Mouse (Mus musculus): ENCODE measurements around the gene Piezo1. TPM values are rescaled to one million over a fixed set of nuclear protein-coding genes. Genes with fewer than 3 reads are reported as not detected.
A peak's percentile ranks its signal among the peaks of the same experiment; 100 is the strongest.

The Piezo1 gene
- polyA plus RNA-seq, 1 experiment, result 107 TPM

GRCm38 (mm10) chr8:122577116-122577515 lies 26.0 kb upstream of the Piezo1 start:
- TF ChIP-seq FOSL1 (IDR thresholded peaks at IDR 0.05; ENCODE audit: insufficient read depth, low read length, poor library complexity, severe bottlenecking) (no peak), MYOD1 (IDR thresholded peaks at IDR 0.05; ENCODE audit: control insufficient read depth, insufficient read length, low read depth) (no peak), MYOG (IDR thresholded peaks at IDR 0.05; ENCODE audit: control insufficient read depth, extremely low read depth, insufficient read length) (no peak)
- Histone ChIP-seq H3K79me2 (ENCODE audit: control insufficient read depth, insufficient read depth) (peaks cover 35% of the 10 kb centered on the region), H3K79me3 (ENCODE audit: low read depth) (peaks cover 12% of the 10 kb centered on the region), H3ac (ENCODE audit: control insufficient read depth, insufficient read length, low read depth) (no peak overlapping the region), H3K27me3 (ENCODE audit: control insufficient read depth, insufficient read depth, insufficient read length) (no peaks in the 10 kb centered on the region), H3K36me3 (ENCODE audit: control insufficient read depth, insufficient read depth) (peaks cover 29% of the 10 kb centered on the region), H3K4me3 (ENCODE audit: insufficient read depth, poor library complexity, severe bottlenecking) (no peak overlapping the region)

DNA sequence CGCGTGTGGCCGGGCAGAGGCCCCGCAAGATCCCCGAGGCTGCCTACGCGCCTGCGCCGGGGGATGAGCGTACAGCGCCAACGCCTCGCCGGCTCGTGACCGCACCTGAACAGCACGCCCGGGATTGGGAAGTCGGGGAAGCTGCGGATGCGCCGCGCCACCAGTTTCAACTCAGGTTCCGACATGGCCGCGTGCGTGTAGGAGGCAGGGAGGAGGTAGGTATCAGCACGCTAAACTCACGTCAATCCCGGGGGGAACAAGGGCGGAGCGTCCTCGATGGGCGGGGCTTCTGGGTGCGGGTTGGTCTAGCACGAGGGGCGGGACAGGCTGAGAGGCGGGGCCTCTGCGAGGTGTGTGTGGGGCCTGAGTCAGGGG lies 25.5 kb upstream of the Piezo1 start, which contains the start of gene Aprt:
TSS of gene Aprt (minus strand) at position 262 of the 375 bp plus-strand sequence.
- H3K4me3 ChIP-seq (ENCODE audit: insufficient read depth, poor library complexity, severe bottlenecking), result peak within 1 kb of the TSS; percentile 78

DNA sequence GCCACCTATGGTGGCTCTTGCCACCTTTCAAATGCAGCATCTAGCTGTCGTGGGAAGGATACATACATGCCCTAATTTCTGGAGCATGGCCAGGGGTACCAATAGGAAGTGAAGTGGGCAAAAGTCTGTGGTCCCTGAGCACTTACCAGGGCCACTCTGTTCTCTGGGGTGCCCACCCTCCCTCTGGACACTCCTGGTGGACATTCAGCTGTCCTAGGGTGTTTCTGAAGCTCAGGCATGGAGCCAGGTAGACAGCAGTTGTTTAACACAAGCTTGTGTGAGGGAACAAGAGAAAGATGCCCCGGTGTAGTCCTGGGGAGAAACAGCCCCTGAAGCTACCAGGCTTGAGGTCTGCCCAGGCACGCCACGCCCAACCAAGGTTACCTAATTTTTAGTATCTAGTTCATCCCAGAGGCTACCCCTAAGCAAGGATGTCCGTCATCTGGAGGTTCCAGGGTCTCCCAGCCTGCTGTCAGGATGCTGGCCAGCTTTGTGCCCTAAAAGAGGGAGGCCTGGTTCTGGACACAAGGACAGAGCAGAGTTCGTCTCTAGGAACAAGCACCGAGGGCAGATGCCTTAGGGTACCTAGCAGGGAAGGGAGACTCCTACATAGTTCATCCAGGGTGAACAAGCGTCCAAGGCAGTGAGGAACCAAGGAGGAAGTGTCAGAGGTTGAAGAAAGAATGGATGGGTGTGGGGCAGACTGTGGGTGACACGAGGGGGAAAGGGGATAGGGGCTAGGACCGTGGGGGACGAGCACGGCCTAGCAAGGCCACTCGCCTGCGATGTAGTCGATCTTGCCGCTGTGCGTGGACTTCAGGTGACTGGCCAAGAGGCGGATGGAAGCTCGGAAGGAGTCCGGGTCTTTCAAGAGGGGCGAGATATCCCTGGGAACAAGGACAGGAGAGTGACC lies 24.9 kb upstream of the Piezo1 start:
- H3K27me3 ChIP-seq (ENCODE audit: control insufficient read depth, insufficient read depth, insufficient read length), result no peaks in the 10 kb centered on the region
- no peak for TF ChIP-seq USF1 (IDR thresholded peaks at IDR 0.05; ENCODE audit: low read depth)
- TF ChIP-seq CTCF (IDR thresholded peaks at IDR 0.05; ENCODE audit: control insufficient read depth, insufficient read depth, insufficient read length), result no peak
- no peak for TF ChIP-seq CEBPB (IDR thresholded peaks at IDR 0.05; ENCODE audit: low read depth)
- no peak for TF ChIP-seq FOSL1 (IDR thresholded peaks at IDR 0.05; ENCODE audit: insufficient read depth, low read length, poor library complexity, severe bottlenecking)
- no peak for TF ChIP-seq MYOG (IDR thresholded peaks at IDR 0.05; ENCODE audit: control insufficient read depth, extremely low read depth, insufficient read length)
- TF ChIP-seq MYOD1 (IDR thresholded peaks at IDR 0.05; ENCODE audit: control insufficient read depth, insufficient read length, low read depth), result no peak
- no peak for TF ChIP-seq MAX (IDR thresholded peaks at IDR 0.05)
- H3K79me2 ChIP-seq (ENCODE audit: control insufficient read depth, insufficient read depth), result peaks cover 47% of the 10 kb centered on the region
- H3ac ChIP-seq (ENCODE audit: control insufficient read depth, insufficient read length, low read depth), result peak overlapping the region; percentile 86
- peaks cover 40% of the 10 kb centered on the region for H3K36me3 ChIP-seq (ENCODE audit: control insufficient read depth, insufficient read depth)
- H3K4me3 ChIP-seq (ENCODE audit: insufficient read depth, poor library complexity, severe bottlenecking), result peak overlapping the region; percentile 78
- peaks cover 16% of the 10 kb centered on the region for H3K79me3 ChIP-seq (ENCODE audit: low read depth)

More for the DNA sequence above, 25.5 kb upstream of the Piezo1 start, which contains the start of gene Aprt:
- peaks cover 12% of the 10 kb centered on the region for H3K79me3 ChIP-seq (ENCODE audit: low read depth)
- H3K79me2 ChIP-seq (ENCODE audit: control insufficient read depth, insufficient read depth), result peaks cover 40% of the 10 kb centered on the region
- no peaks in the 10 kb centered on the region for H3K27me3 ChIP-seq (ENCODE audit: control insufficient read depth, insufficient read depth, insufficient read length)
- peaks cover 34% of the 10 kb centered on the region for H3K36me3 ChIP-seq (ENCODE audit: control insufficient read depth, insufficient read depth)
- peak within 1 kb of the TSS; percentile 86 for H3ac ChIP-seq (ENCODE audit: control insufficient read depth, insufficient read length, low read depth)
- TF ChIP-seq MAX (IDR thresholded peaks at IDR 0.05) (peak; percentile 77), MYOG (IDR thresholded peaks at IDR 0.05; ENCODE audit: control insufficient read depth, extremely low read depth, insufficient read length) (no peak)

DNA sequence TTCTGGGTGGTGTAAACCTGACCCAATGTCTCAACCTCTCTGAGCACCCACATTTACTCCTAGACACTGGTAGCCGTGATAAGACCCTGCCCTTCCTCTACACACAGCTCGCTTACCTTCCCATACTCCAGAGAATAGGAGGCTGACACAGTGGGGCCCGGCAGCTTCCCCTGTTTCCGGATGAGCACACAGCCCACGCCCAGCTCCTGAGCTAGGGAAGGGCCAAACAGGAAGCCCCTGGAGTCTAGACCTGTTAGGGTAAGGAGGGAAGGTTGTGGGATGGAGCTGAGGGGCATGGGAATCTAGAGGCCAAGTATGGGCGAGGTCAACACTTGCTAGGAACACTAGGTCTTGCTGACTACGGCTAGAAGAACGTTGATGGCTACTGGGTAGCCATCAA lies 24.2 kb upstream of the Piezo1 start:
- Histone ChIP-seq H3K79me3 (ENCODE audit: low read depth) (peaks cover 23% of the 10 kb centered on the region), H3K79me2 (ENCODE audit: control insufficient read depth, insufficient read depth) (peaks cover 54% of the 10 kb centered on the region), H3K36me3 (ENCODE audit: control insufficient read depth, insufficient read depth) (peaks cover 47% of the 10 kb centered on the region), H3K27me3 (ENCODE audit: control insufficient read depth, insufficient read depth, insufficient read length) (no peaks in the 10 kb centered on the region), H3K4me3 (ENCODE audit: insufficient read depth, poor library complexity, severe bottlenecking) (peak overlapping the region; percentile 78), H3ac (ENCODE audit: control insufficient read depth, insufficient read length, low read depth) (peak overlapping the region; percentile 86)
- TF ChIP-seq CEBPB (IDR thresholded peaks at IDR 0.05; ENCODE audit: low read depth) (no peak), MYOD1 (IDR thresholded peaks at IDR 0.05; ENCODE audit: control insufficient read depth, insufficient read length, low read depth) (no peak), FOSL1 (IDR thresholded peaks at IDR 0.05; ENCODE audit: insufficient read depth, low read length, poor library complexity, severe bottlenecking) (no peak), MYOG (IDR thresholded peaks at IDR 0.05; ENCODE audit: control insufficient read depth, extremely low read depth, insufficient read length) (no peak), USF1 (IDR thresholded peaks at IDR 0.05; ENCODE audit: low read depth) (no peak), MAX (IDR thresholded peaks at IDR 0.05) (no peak), CTCF (IDR thresholded peaks at IDR 0.05; ENCODE audit: control insufficient read depth, insufficient read depth, insufficient read length) (no peak)

DNA sequence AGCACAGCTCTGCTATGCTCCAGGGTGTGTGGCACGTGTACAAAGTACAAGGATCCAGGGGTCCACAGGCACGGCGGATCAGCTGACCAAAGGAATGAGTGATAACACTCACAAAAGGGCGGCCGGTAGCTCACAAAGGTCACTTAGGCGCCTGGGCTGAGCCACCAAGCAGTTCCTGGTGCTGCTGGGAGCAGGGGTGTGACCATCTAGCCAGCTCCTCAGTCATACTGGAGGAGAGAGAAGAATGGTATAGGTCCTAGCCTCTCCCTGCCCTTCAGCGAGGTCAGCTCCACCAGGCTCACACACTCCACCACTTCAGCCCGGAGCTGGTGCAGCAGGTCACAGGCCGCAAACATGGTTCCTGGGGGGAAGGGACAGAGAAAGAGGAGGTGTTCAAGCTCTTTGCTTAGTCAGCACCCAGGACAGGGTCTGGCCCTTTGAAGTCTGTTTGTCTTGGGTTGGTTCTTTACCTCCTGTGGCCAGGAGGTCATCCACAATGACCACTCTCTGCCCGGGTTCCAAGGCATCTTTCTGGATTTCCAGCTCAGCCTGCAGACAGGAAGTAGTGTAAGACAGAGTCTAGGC lies 23.6 kb upstream of the Piezo1 start:
- Histone ChIP-seq H3K4me3 (ENCODE audit: insufficient read depth, poor library complexity, severe bottlenecking) (peak overlapping the region; percentile 7), H3ac (ENCODE audit: control insufficient read depth, insufficient read length, low read depth) (no peak overlapping the region), H3K79me3 (ENCODE audit: low read depth) (peaks cover 28% of the 10 kb centered on the region), H3K36me3 (ENCODE audit: control insufficient read depth, insufficient read depth) (peaks cover 52% of the 10 kb centered on the region), H3K79me2 (ENCODE audit: control insufficient read depth, insufficient read depth) (peaks cover 59% of the 10 kb centered on the region), H3K27me3 (ENCODE audit: control insufficient read depth, insufficient read depth, insufficient read length) (no peaks in the 10 kb centered on the region)
- no peak for TF ChIP-seq MYOD1 (IDR thresholded peaks at IDR 0.05; ENCODE audit: control insufficient read depth, insufficient read length, low read depth)
- TF ChIP-seq MYOG (IDR thresholded peaks at IDR 0.05; ENCODE audit: control insufficient read depth, extremely low read depth, insufficient read length), result no peak
- no peak for TF ChIP-seq USF1 (IDR thresholded peaks at IDR 0.05; ENCODE audit: low read depth)
- TF ChIP-seq CTCF (IDR thresholded peaks at IDR 0.05; ENCODE audit: control insufficient read depth, insufficient read depth, insufficient read length), result no peak
- TF ChIP-seq CEBPB (IDR thresholded peaks at IDR 0.05; ENCODE audit: low read depth), result no peak
- no peak for TF ChIP-seq MAX (IDR thresholded peaks at IDR 0.05)
- TF ChIP-seq FOSL1 (IDR thresholded peaks at IDR 0.05; ENCODE audit: insufficient read depth, low read length, poor library complexity, severe bottlenecking), result no peak
